Mouse (Mus musculus) brain, embryonic 18.5 days (tissue): Measurements from ENCODE around the gene Plbd2.

Source experiments
- DNase-seq: peaks from one replicate; pipeline ENCODE4 v3.0.0-alpha.2; 2012; ENCODE audit warnings: low read depth, low spot score

The Plbd2 gene

GRCm38 (mm10) chr5:120503144-120503795, at the start of gene Plbd2:
Gene Plbd2 (minus strand): TSS chr5:120503625.
- DNase-seq = peak; percentile 72

GRCm38 (mm10) chr5:120550673-120551072, 47.2 kb upstream of the Plbd2 start:
- no peak for DNase-seq

GRCm38 (mm10) chr5:120550137-120550536, 46.7 kb upstream of the Plbd2 start:
- DNase-seq = no peak

GRCm38 (mm10) chr5:120548236-120548850, 44.9 kb upstream of the Plbd2 start:
- no peak for DNase-seq

GRCm38 (mm10) chr5:120536632-120537031, 33.2 kb upstream of the Plbd2 start:
- DNase-seq = no peak

- DNase-seq = no peak
These were observed 32.6 kb upstream of the Plbd2 start for GRCm38 (mm10) chr5:120536046-120536445.

GRCm38 (mm10) chr5:120534686-120535075, 31.3 kb upstream of the Plbd2 start:
- DNase-seq = peak; percentile 34

GRCm38 (mm10) chr5:120534071-120534685, 30.8 kb upstream of the Plbd2 start:
- DNase-seq = no peak

- DNase-seq = no peak
These were observed 28.2 kb upstream of the Plbd2 start for GRCm38 (mm10) chr5:120531631-120532030.

GRCm38 (mm10) chr5:120527296-120527964, 24.0 kb upstream of the Plbd2 start:
- no peak for DNase-seq

GRCm38 (mm10) chr5:120526311-120526710, 22.9 kb upstream of the Plbd2 start:
- no peak for DNase-seq

GRCm38 (mm10) chr5:120525737-120526136, 22.3 kb upstream of the Plbd2 start:
- DNase-seq = no peak

- no peak for DNase-seq
These were observed 21.3 kb upstream of the Plbd2 start for GRCm38 (mm10) chr5:120524736-120525135.

GRCm38 (mm10) chr5:120522649-120523048, 19.2 kb upstream of the Plbd2 start:
- DNase-seq = no peak

- no peak for DNase-seq
These were observed 14.1 kb upstream of the Plbd2 start for GRCm38 (mm10) chr5:120517552-120517951.

GRCm38 (mm10) chr5:120516221-120516984, 13.0 kb upstream of the Plbd2 start:
- no peak for DNase-seq

GRCm38 (mm10) chr5:120515451-120515850, 12.0 kb upstream of the Plbd2 start:
- DNase-seq = no peak

- no peak for DNase-seq
These were observed 11.3 kb upstream of the Plbd2 start for GRCm38 (mm10) chr5:120514754-120515153.

GRCm38 (mm10) chr5:120514031-120514677, 10.7 kb upstream of the Plbd2 start:
- DNase-seq = no peak

GRCm38 (mm10) chr5:120512911-120513555, 9.6 kb upstream of the Plbd2 start:
- no peak for DNase-seq
